Mouse (Mus musculus): ENCODE measurements at regions not wholly inside any gene's neighbourhood (a gene's known extent, or its start where the extent isn't known, plus 50 kb on each side); places are given as distances from the start of the nearest gene placed in this dataset.

DNA sequence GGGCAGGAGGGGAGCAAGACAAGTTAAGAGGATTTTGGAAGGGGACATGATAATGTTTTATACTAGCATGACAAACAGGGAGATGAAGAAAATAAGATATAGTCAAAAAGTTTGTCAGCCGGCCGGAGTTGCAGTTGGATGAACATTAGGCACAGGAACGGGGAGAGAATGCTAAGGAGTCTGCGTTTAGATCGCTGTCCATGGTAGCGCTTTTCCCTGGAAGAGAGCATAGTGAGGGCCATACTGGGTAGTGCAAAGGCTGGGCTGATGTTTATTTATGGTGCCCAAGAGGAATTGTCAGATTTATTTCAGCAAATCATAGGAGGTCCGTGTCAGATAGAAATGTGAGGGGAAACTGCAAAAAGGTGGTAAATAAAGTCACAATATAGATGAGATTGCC is 337.0 kb downstream of the Brinp2 start:
- TF ChIP-seq CTCF (IDR thresholded peaks at IDR 0.05; ENCODE audit: borderline replicate concordance, insufficient read depth, low read length) = no peak
- TF ChIP-seq POLR2A (IDR thresholded peaks at IDR 0.05; ENCODE audit: low read depth, low read length) = no peak

Data from embryonic fibroblast, embryonic 13.5 days (primary cell).